Mouse (Mus musculus): ENCODE data around the gene Serpine1. TPM values are rescaled to one million over a fixed set of nuclear protein-coding genes. Genes with fewer than 3 reads are reported as not detected.

Gene Serpine1
- polyA plus RNA-seq, 2 experiments, result 0.40 to 3.9 TPM

- no peaks in the 10 kb centered on the region for H3K4me1 ChIP-seq (ENCODE audit: control insufficient read depth, insufficient read depth, low read length)
- no peaks in the 10 kb centered on the region for H3K9me3 ChIP-seq (ENCODE audit: control insufficient read depth, low read length)
- no peak overlapping the region for H3K4me3 ChIP-seq (replicated peaks; ENCODE audit: low read length)
- no peak overlapping the region for H3K27ac ChIP-seq (replicated peaks; ENCODE audit: low read depth, low read length)
- H3K27me3 ChIP-seq (ENCODE audit: control insufficient read depth, insufficient read depth, low read length), result no peaks in the 10 kb centered on the region
- no peak for DNase-seq (ENCODE audit: low spot score)
- WGBS, result 23% methylated on average over 11 of the region's 12 CpGs
- no peak overlapping the region for H3K9ac ChIP-seq (ENCODE audit: low read depth, low read length, severe bottlenecking)
- TF ChIP-seq POLR2A (IDR thresholded peaks at IDR 0.05; ENCODE audit: borderline replicate concordance, extremely low read depth, insufficient read depth, insufficient read length), result no peak
- no peaks in the 10 kb centered on the region for H3K36me3 ChIP-seq (ENCODE audit: control insufficient read depth, insufficient read depth, low read length)
- no peak overlapping the region for H3K4me2 ChIP-seq (replicated peaks; ENCODE audit: low read depth, low read length, severe bottlenecking)
- ATAC-seq (ENCODE audit: low FRiP score, low read depth), result no peak
Measured at GRCm38 (mm10) chr5:137061809-137062481, 10.1 kb downstream of the Serpine1 start.

GRCm38 (mm10) chr5:137054873-137055272 is 17.2 kb downstream of the Serpine1 start:
- no peak overlapping the region for H3K9ac ChIP-seq (ENCODE audit: low read depth, low read length, severe bottlenecking)
- no peak overlapping the region for H3K27ac ChIP-seq (replicated peaks; ENCODE audit: low read depth, low read length)
- DNase-seq (ENCODE audit: low spot score) (no peak), ATAC-seq (ENCODE audit: low FRiP score, low read depth) (no peak)
- no peaks in the 10 kb centered on the region for H3K36me3 ChIP-seq (ENCODE audit: control insufficient read depth, insufficient read depth, low read length)
- no peaks in the 10 kb centered on the region for H3K4me1 ChIP-seq (ENCODE audit: control insufficient read depth, insufficient read depth, low read length)
- 88% methylated on average over 5 of the region's 5 CpGs for WGBS
- no peaks in the 10 kb centered on the region for H3K27me3 ChIP-seq (ENCODE audit: control insufficient read depth, insufficient read depth, low read length)
- H3K4me3 ChIP-seq (replicated peaks; ENCODE audit: low read length), result no peak overlapping the region
- no peaks in the 10 kb centered on the region for H3K9me3 ChIP-seq (ENCODE audit: control insufficient read depth, low read length)
- no peak overlapping the region for H3K4me2 ChIP-seq (replicated peaks; ENCODE audit: low read depth, low read length, severe bottlenecking)
- no peak for TF ChIP-seq POLR2A (IDR thresholded peaks at IDR 0.05; ENCODE audit: borderline replicate concordance, extremely low read depth, insufficient read depth, insufficient read length)

GRCm38 (mm10) chr5:137054299-137054698 is 17.8 kb downstream of the Serpine1 start:
- Histone ChIP-seq H3K4me2 (replicated peaks; ENCODE audit: low read depth, low read length, severe bottlenecking) (no peak overlapping the region), H3K27me3 (ENCODE audit: control insufficient read depth, insufficient read depth, low read length) (no peaks in the 10 kb centered on the region), H3K4me3 (replicated peaks; ENCODE audit: low read length) (no peak overlapping the region), H3K4me1 (ENCODE audit: control insufficient read depth, insufficient read depth, low read length) (no peaks in the 10 kb centered on the region), H3K9ac (ENCODE audit: low read depth, low read length, severe bottlenecking) (no peak overlapping the region), H3K9me3 (ENCODE audit: control insufficient read depth, low read length) (no peaks in the 10 kb centered on the region), H3K36me3 (ENCODE audit: control insufficient read depth, insufficient read depth, low read length) (no peaks in the 10 kb centered on the region), H3K27ac (replicated peaks; ENCODE audit: low read depth, low read length) (no peak overlapping the region)
- DNase-seq (ENCODE audit: low spot score) (no peak), ATAC-seq (ENCODE audit: low FRiP score, low read depth) (no peak)
- TF ChIP-seq POLR2A (IDR thresholded peaks at IDR 0.05; ENCODE audit: borderline replicate concordance, extremely low read depth, insufficient read depth, insufficient read length), result no peak
- 95% methylated on average over 7 of the region's 7 CpGs for WGBS

- H3K4me3 ChIP-seq (replicated peaks; ENCODE audit: low read length), result no peak overlapping the region
- DNase-seq (ENCODE audit: low spot score) (no peak), ATAC-seq (ENCODE audit: low FRiP score, low read depth) (no peak)
Measured at GRCm38 (mm10) chr5:137051914-137052505, 20.1 kb downstream of the Serpine1 start.

GRCm38 (mm10) chr5:137051125-137051524 is 20.9 kb downstream of the Serpine1 start:
- Histone ChIP-seq H3K27me3 (ENCODE audit: control insufficient read depth, insufficient read depth, low read length) (no peaks in the 10 kb centered on the region), H3K9me3 (ENCODE audit: control insufficient read depth, low read length) (no peaks in the 10 kb centered on the region), H3K27ac (replicated peaks; ENCODE audit: low read depth, low read length) (no peak overlapping the region), H3K36me3 (ENCODE audit: control insufficient read depth, insufficient read depth, low read length) (no peaks in the 10 kb centered on the region), H3K4me1 (ENCODE audit: control insufficient read depth, insufficient read depth, low read length) (no peaks in the 10 kb centered on the region), H3K9ac (ENCODE audit: low read depth, low read length, severe bottlenecking) (no peak overlapping the region), H3K4me2 (replicated peaks; ENCODE audit: low read depth, low read length, severe bottlenecking) (no peak overlapping the region), H3K4me3 (replicated peaks; ENCODE audit: low read length) (no peak overlapping the region)
- no peak for ATAC-seq (ENCODE audit: low FRiP score, low read depth)
- no peak for TF ChIP-seq POLR2A (IDR thresholded peaks at IDR 0.05; ENCODE audit: borderline replicate concordance, extremely low read depth, insufficient read depth, insufficient read length)
- WGBS, result 61% methylated on average over 6 of the region's 6 CpGs
- no peak for DNase-seq (ENCODE audit: low spot score)

More at GRCm38 (mm10) chr5:137051914-137052505, 20.1 kb downstream of the Serpine1 start:
- TF ChIP-seq POLR2A (IDR thresholded peaks at IDR 0.05; ENCODE audit: borderline replicate concordance, extremely low read depth, insufficient read depth, insufficient read length), result no peak
- Histone ChIP-seq H3K9ac (ENCODE audit: low read depth, low read length, severe bottlenecking) (no peak overlapping the region), H3K27me3 (ENCODE audit: control insufficient read depth, insufficient read depth, low read length) (no peaks in the 10 kb centered on the region), H3K27ac (replicated peaks; ENCODE audit: low read depth, low read length) (no peak overlapping the region), H3K36me3 (ENCODE audit: control insufficient read depth, insufficient read depth, low read length) (no peaks in the 10 kb centered on the region), H3K4me2 (replicated peaks; ENCODE audit: low read depth, low read length, severe bottlenecking) (no peak overlapping the region), H3K4me1 (ENCODE audit: control insufficient read depth, insufficient read depth, low read length) (no peaks in the 10 kb centered on the region), H3K9me3 (ENCODE audit: control insufficient read depth, low read length) (no peaks in the 10 kb centered on the region)
- 86% methylated on average over 5 of the region's 5 CpGs for WGBS

Measured in limb, embryonic 14.5 days (tissue).